Mouse (Mus musculus) B cell, adult 62 days (primary cell): ENCODE results near the gene Sypl2. TPM values are rescaled to one million over a fixed set of nuclear protein-coding genes. Genes with fewer than 3 reads are reported as not detected.

Experiments used
- total RNA-seq: library from RNA; stranded (reverse); gene quantifications from 4 replicates; pipeline ENCODE4 v1.2.4, GENCODE M21; 2023

Gene Sypl2
- total RNA-seq, result not detected in 4 replicates

DNA sequence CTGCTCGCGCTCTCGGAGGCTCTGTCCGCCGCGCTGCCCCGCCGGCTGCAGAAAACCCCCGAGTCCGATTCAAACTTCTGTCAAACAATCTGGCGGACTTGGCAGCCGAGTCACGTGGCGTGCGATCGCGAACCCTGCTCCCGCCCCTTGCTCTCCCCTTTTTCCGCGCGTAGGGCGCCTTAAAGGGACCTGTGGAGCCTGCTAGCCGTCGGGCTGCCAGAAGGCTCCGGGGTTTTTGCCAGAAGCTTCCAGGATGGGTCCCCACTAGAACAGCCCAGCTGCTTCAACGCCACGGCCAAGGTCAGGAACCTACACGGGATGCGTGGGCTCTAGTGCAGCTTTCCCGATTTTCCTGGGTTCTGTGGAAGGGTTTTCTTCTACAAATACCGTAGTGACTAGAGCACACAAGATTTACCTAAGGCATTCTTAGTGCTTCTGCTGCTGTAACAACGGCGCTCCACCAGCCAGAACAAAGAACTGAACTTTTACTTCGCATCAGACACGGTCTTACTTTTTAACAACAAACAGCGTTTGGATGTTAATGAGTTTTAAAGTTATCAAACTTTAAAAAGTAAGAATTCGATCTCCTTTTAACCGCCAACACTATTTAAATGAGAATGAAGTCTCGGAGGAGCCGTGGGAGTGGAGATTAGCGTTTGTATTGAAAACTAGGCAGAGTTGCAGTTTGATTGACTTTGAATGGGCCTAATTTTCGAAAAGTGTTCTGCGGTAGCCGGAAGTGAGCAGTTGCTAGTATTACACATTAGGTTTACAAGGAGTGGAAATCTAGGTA is at the start of gene Sypl2:
Gene Sypl2, minus strand, starts transcription at position 91 of the 793 bp plus-strand sequence.

DNA sequence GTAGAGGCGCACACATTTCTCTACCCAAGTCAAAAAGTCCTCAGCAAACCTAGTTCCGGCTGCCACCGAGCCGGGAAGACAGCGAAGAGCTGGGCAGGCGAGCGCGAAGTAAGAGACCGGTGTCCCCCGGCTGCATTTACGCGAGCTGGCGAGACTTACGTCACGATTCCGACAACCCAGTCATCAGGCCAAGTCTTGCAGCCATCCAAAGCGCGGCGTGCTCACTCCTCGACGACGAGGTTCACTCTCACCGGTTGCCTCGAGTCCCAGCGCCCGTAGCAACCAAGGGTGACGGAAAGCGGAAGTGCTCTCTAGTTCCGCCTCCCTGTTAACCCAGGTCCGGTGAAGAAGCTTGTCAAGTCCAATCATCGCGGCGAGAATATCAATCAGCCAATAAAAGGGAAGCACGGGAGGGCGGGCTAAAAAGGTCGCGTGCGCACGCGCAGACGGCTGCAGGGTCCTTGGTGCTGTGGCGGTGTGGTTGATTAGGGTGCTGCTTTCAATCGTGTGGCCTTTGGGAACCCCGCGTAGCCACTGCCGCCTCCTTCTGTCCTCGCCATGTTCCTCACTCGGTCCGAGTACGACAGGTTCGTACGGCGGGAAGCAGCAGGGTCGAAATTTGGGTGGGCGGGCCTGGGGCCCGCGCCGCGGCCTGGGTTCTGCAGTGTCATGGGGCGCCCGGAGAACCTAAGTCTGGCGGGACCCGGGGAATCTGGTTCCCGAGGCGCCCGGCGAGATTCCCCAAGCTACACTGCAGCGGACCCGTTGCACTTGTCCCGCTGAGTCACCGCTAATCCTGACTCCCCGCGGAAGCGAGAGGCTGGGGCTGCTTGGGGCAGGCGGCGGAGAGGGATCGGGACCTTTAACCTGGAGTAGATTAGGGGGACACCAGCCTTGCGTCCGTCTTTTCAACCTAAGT is 30.5 kb upstream of the Sypl2 start, which contains the start of gene Psma5:
Gene Psma5, plus strand, starts transcription at position 208 of the 919 bp plus-strand sequence.

DNA sequence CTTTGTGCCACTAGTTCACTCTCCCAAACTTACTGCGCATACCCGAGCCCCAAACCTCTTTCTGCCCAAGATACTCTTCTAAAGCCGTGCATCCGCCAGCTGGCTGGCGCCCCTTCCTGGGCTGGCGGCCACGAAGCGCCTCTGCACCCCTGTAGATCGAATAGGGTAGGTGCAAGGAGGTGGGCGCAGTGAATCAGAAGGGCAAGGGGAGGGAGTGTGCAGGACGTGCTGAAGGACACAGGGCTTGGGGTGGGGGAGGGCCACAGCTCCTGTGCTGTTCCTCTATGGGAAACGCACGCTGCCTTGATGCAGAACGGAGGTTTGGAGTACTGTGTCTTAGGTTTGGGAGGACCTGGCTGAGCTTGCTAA is 15.7 kb downstream of the Sypl2 start, which contains the start of gene Atxn7l2:
Gene Atxn7l2, minus strand, starts transcription at position 164 of the 369 bp plus-strand sequence.

DNA sequence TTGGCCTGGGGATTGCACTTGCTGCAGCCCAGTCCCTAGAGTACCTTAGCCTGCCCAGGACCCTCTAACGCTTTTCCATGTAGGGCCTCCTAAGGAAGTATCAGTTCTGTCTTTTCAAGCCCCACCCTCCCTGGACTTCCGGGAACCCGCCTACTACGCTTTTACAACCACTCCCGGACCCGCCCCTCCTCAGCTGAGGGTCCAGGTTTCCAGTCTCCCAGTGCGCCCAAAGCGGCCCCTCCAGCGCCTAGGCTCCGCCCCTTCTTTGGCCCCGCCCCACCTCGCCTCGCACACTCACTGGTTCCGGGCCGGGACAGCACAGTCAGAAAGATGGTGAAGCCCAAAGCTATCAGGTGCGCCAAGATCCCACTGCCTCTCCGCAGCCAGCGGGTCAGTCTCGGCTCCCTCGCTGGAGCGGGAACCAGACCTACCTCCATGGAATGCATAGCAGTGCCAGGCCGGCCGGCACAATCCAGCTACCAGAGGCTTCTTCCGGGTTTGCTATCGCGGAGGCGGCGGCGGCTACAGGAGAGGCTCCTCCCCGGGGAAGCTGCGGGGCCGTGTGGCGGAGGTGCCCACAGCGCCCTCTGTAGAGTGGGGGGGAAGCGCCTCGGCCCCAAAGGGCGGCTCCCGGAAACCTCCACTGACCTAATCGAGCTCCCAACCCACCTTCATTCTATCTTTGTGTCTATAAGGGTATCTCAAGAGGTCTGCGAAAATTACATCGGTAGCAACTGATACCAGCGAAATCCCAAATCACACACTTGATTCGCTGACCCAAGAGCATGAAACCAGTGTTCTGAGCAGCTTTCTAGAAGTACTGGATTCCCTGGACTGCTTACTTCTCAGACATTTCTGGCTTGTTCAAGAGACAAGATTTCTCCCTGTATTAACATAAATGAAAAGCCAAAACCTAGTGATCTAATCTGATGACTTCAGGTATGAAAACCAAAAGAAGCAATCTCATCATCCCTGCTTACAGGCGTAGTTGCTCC is 25.8 kb downstream of the Sypl2 start, which contains the start of gene Cyb561d1:
Gene Cyb561d1, minus strand, starts transcription at position 884 of the 995 bp plus-strand sequence.

DNA sequence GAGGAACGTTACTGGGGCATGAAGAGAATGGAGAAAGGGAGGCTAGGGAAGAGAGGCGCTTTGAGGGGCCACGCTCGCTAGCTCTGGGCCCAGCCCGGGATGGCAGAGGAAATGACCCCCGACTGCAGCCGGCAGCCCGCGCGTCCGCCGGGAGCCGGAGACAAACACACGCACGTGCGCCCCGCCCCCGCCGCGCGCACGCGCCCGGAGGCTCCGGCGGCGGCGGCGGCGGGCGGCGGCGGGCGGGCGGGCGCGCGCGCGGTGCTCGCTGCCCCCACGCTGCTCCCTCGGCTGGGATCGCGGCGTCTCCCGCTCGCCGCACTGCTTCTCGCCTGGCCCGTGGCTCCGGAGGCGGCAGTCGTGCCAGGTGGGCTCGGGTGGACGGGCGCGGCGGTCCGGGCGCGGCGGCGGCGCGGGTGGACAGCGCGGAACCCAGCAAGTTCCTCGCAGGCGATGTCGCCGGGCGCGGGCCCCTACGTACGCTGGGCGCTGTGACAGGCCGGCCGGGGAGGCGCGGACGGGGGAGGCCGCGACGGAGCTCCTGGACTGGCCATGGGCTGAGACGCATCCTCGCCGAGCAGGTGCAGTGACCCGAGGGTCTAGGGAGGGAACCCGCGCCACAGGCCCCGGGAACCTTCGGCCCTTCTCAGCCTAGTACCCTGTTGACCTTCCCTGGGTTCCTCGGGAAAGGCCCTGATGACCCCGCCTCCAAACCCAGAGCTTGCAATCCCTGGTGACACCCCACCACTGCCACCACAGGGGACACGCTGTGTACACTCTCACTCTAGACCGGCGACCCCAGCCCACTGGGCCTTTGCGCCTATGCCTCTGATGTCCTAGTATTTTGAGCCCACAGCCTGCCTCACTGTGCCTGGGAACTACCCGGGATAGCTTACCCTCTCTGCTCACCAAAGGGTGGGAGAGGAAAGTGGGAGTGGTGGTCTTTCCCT is 40.1 kb downstream of the Sypl2 start, which contains the start of gene Amigo1:
Gene Amigo1, plus strand, starts transcription at position 238 of the 950 bp plus-strand sequence.

Other genes with a start within 250 kb of the Sypl2 start
- not detected in 4 replicates for gene Gstm2, start 240.2 kb downstream of the Sypl2 start, total RNA-seq
- gene Gstm1, start 208.7 kb downstream of the Sypl2 start, total RNA-seq, result 10.8 to 17.9 TPM (median 14.0 TPM) in 4 replicates
- gene Gstm4, start 181.8 kb downstream of the Sypl2 start, total RNA-seq, result 3.1 to 6.2 TPM (median 3.8 TPM) in 4 replicates
- gene Ampd2, start 140.0 kb downstream of the Sypl2 start, total RNA-seq, result 21.9 to 28.4 TPM (median 26.9 TPM) in 4 replicates
- gene Gnat2, start 133.9 kb downstream of the Sypl2 start, total RNA-seq, result 0.51 to 0.72 TPM in 2 of 4 replicates, not detected in the others
- gene Gnai3, start 80.5 kb downstream of the Sypl2 start, total RNA-seq, result 65.9 to 72.0 TPM (median 67.8 TPM) in 4 replicates
- gene Gpr61, start 71.8 kb downstream of the Sypl2 start, total RNA-seq, result not detected in 4 replicates
- gene Amigo1, start 40.3 kb downstream of the Sypl2 start, total RNA-seq, result 1.8 to 2.7 TPM (median 1.9 TPM) in 4 replicates
- 27.9 to 29.8 TPM (median 28.9 TPM) in 4 replicates for gene Cyb561d1, start 25.4 kb downstream of the Sypl2 start, total RNA-seq
- gene Atxn7l2, start 15.7 kb downstream of the Sypl2 start, total RNA-seq, result 35.2 to 39.3 TPM (median 36.6 TPM) in 4 replicates
- gene Psma5, start 30.3 kb upstream of the Sypl2 start, total RNA-seq, result 34.7 to 42.4 TPM (median 36.7 TPM) in 4 replicates
- gene Sort1, start 57.4 kb upstream of the Sypl2 start, total RNA-seq, result 0.54 to 0.67 TPM (median 0.60 TPM) in 4 replicates
- gene Mybphl, start 138.3 kb upstream of the Sypl2 start, total RNA-seq, result not detected in 4 replicates
- gene Psrc1, start 157.2 kb upstream of the Sypl2 start, total RNA-seq, result 0.35 to 2.1 TPM (median 0.72 TPM) in 4 replicates
- 4.4 to 6.8 TPM (median 4.9 TPM) in 4 replicates for gene Celsr2, start 188.9 kb upstream of the Sypl2 start, total RNA-seq
- 116 to 136 TPM (median 133 TPM) in 4 replicates for gene Sars, start 218.6 kb upstream of the Sypl2 start, total RNA-seq